Mouse (Mus musculus) heart, postnatal 0 days (tissue): ENCODE results near the gene Gm20696. TPM values are rescaled to one million over a fixed set of nuclear protein-coding genes. Genes with fewer than 3 reads are reported as not detected.

Experiments used
- ATAC-seq: fragments of 200-750 bp; cut with Nextera tagmentation; 2 replicates; pipeline ENCODE4 v1.8.0; 2017; ENCODE audit warnings: low read depth, moderate number of reproducible peaks, moderate library complexity; ENCODE audit not compliant: insufficient read depth
- DNase-seq: peaks from one replicate; pipeline ENCODE4 v3.0.0-alpha.2; 2016; ENCODE audit warnings: low spot score
- H3K27ac ChIP-seq: fragments of 300-500 bp; sonication (generic); 2 replicates; pipeline ENCODE4 v1.5.1; 2014; ENCODE audit warnings: low read depth, mild to moderate bottlenecking
- H3K27me3 ChIP-seq: fragments of 300-500 bp; sonication (generic); 2 replicates; pipeline ENCODE4 v1.6.1; 2014; ENCODE audit warnings: low read length, mixed read lengths; ENCODE audit not compliant: control insufficient read depth, insufficient read depth
- H3K36me3 ChIP-seq: fragments of 300-500 bp; sonication (generic); replicated peaks from 2 replicates; pipeline ENCODE4 v1.6.1; 2014; ENCODE audit warnings: low read length, mixed read lengths; ENCODE audit not compliant: control insufficient read depth, insufficient read depth
- H3K4me1 ChIP-seq: fragments of 300-500 bp; sonication (generic); 2 replicates; pipeline ENCODE4 v1.6.1; 2014; ENCODE audit warnings: antibody characterized with exemption; ENCODE audit not compliant: control insufficient read depth, insufficient read depth
- H3K4me2 ChIP-seq: fragments of 300-500 bp; sonication (generic); 2 replicates; pipeline ENCODE4 v1.6.1; 2014; ENCODE audit warnings: low read depth, mild to moderate bottlenecking, low read length, moderate library complexity
- H3K4me3 ChIP-seq: fragments of 300-500 bp; sonication (generic); 2 replicates; pipeline ENCODE4 v1.5.1; 2014; ENCODE audit warnings: low read depth, low read length
- H3K9ac ChIP-seq: fragments of 300-500 bp; sonication (generic); replicated peaks from 2 replicates; pipeline ENCODE4 v1.6.1; 2014; ENCODE audit warnings: low read depth, low read length, mixed read lengths
- H3K9me3 ChIP-seq: fragments of 300-500 bp; sonication (generic); replicated peaks from 2 replicates; pipeline ENCODE4 v1.6.1; 2016; ENCODE audit warnings: low read length; ENCODE audit not compliant: control insufficient read depth
- CTCF ChIP-seq: IDR thresholded peaks from 2 replicates; pipeline ENCODE4 v1.5.1; 2016; ENCODE audit warnings: antibody characterized with exemption, control low read depth, low read depth
- EP300 ChIP-seq: IDR thresholded peaks from 2 replicates; pipeline ENCODE4 v1.6.1; 2016; ENCODE audit warnings: antibody characterized with exemption, low read depth
- WGBS: fragments of 180-500 bp; shearing (Covaris S2); extraction: QIAGEN DNeasy Blood & Tissue Kit; methylation state at CpG from one replicate; pipeline ENCODE4 v1.1.7; 2014; 5-methylcytosine and 5-hydroxymethylcytosine counted together
- polyA plus RNA-seq: library from polyadenylated mRNA; unstranded; fragments of >200 nt; fragmentation: Nextera tagmentation; extraction: Ambion mirVana; gene quantifications from 2 replicates; pipeline ENCODE4 v1.2.1, GENCODE M21; 2015
- total RNA-seq: library from RNA; depleted of rRNA; stranded (reverse); fragments of >200 nt; gene quantifications from 2 replicates; pipeline ENCODE4 v1.2.3, GENCODE M21; 2014; ENCODE audit warnings: low replicate concordance

Gene Gm20696
- total and polyA plus RNA-seq, 2 experiments from 2014 or later: 0.95 to 2.0 TPM

- H3K9ac ChIP-seq: no peak overlapping the region
- no peaks in the 10 kb centered on the region for H3K4me1 ChIP-seq
- H3K4me3 ChIP-seq: no peak overlapping the region
- no peak overlapping the region for H3K27ac ChIP-seq
- DNase-seq: no peak
- 0 out of 2 replicates have a peak, but pooled peaks cover 6% of the 10 kb centered on the region for H3K36me3 ChIP-seq
- ATAC-seq: no peak
- TF ChIP-seq CTCF (no peak), EP300 (no peak)
- no peak overlapping the region for H3K4me2 ChIP-seq
- H3K9me3 ChIP-seq: no peaks in the 10 kb centered on the region
- H3K27me3 ChIP-seq: no peaks in the 10 kb centered on the region
- 78% methylated on average over 8 of the region's 8 CpGs for WGBS
These were observed 245.9 kb downstream of the Gm20696 start for GRCm38 (mm10) chr6:99420666-99421065.

GRCm38 (mm10) chr6:99412598-99412997, 254.0 kb downstream of the Gm20696 start:
- Histone ChIP-seq H3K4me1 (no peaks in the 10 kb centered on the region), H3K9ac (no peak overlapping the region), H3K36me3 (no peaks in the 10 kb centered on the region), H3K4me2 (no peak overlapping the region), H3K4me3 (no peak overlapping the region), H3K27me3 (no peaks in the 10 kb centered on the region), H3K27ac (no peak overlapping the region), H3K9me3 (no peaks in the 10 kb centered on the region)
- DNase-seq (no peak), ATAC-seq (no peak)
- WGBS: 92% methylated on average over 6 of the region's 6 CpGs
- TF ChIP-seq CTCF (no peak), EP300 (no peak)

- Histone ChIP-seq H3K9ac (no peak overlapping the region), H3K9me3 (no peaks in the 10 kb centered on the region), H3K36me3 (no peaks in the 10 kb centered on the region), H3K4me3 (no peak overlapping the region), H3K4me2 (no peak overlapping the region), H3K4me1 (0 out of 2 replicates have a peak, but pooled peaks cover 5% of the 10 kb centered on the region), H3K27me3 (no peaks in the 10 kb centered on the region), H3K27ac (no peak overlapping the region)
- 79% methylated on average over 5 of the region's 5 CpGs for WGBS
- TF ChIP-seq EP300 (no peak), CTCF (no peak)
- DNase-seq: no peak
- no peak for ATAC-seq
These were observed 257.0 kb downstream of the Gm20696 start for GRCm38 (mm10) chr6:99409602-99410001.

DNA sequence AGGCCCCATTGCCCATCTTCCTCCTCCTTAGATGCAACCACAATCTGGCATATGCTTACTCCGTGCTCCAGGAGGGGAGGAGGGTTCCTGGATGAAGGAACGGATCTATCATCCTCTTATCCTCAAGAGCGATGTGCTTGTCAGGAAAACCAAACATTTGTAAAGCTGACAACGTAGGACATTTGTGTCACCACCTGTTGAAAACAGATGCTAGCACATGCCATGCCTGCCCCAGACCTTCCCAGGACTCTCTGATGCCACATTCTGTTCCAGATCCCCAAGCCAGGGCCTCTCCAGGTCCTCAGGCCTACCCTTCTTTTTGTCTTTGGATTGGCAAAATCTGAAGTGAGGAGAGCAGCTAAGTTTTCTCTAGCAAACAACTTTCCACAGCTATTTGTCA, 257.7 kb downstream of the Gm20696 start:
- WGBS: 58% methylated on average over 4 of the region's 4 CpGs
- Histone ChIP-seq H3K4me2 (no peak overlapping the region), H3K9me3 (no peaks in the 10 kb centered on the region), H3K27ac (no peak overlapping the region), H3K36me3 (no peaks in the 10 kb centered on the region), H3K4me1 (0 out of 2 replicates have a peak, but pooled peaks cover 5% of the 10 kb centered on the region), H3K9ac (no peak overlapping the region), H3K27me3 (no peaks in the 10 kb centered on the region), H3K4me3 (no peak overlapping the region)
- no peak for TF ChIP-seq EP300
- TF ChIP-seq CTCF: no peak
- DNase-seq (no peak), ATAC-seq (no peak)

DNA sequence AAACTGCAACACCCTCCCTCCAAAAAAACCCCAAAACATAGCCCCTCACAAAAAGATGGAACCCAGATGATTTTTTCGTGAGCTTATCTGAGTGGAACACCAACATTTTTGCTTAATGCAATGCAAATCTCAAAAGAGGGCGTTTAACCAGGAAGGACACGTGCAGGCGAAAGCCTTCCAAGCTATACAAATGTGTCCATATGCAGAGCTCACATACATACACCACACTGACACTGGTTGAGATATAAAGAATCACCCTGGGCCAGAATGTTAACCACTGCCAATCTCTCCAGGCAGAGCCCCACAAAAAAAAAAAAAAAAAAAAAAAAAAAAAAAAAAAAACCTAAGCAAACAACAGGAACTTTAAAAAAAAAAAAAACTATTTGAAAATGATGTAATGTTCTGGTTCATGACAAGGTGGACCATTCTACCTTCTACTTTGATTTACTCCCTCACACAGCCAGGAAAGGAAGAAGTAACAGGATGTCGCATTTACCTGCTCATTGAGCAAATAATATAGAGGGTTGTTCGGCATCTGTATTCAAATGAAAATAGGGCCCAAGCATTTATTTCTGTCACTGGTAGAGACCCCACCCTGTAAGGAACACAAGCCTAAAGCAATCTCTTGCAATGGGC, 262.7 kb downstream of the Gm20696 start:
- H3K4me2 ChIP-seq: no peak overlapping the region
- H3K9ac ChIP-seq: no peak overlapping the region
- no peak overlapping the region for H3K4me3 ChIP-seq
- H3K27me3 ChIP-seq: no peaks in the 10 kb centered on the region
- no peak for TF ChIP-seq EP300
- no peak for TF ChIP-seq CTCF
- DNase-seq (no peak), ATAC-seq (no peak)
- no peaks in the 10 kb centered on the region for H3K9me3 ChIP-seq
- no peaks in the 10 kb centered on the region for H3K36me3 ChIP-seq
- H3K4me1 ChIP-seq: 0 out of 2 replicates have a peak, but pooled peaks cover 5% of the 10 kb centered on the region
- H3K27ac ChIP-seq: no peak overlapping the region
- 86% methylated on average over 6 of the region's 6 CpGs for WGBS

GRCm38 (mm10) chr6:99402941-99403340, 263.7 kb downstream of the Gm20696 start:
- 56% methylated on average over 9 of the region's 9 CpGs for WGBS
- Histone ChIP-seq H3K9ac (no peak overlapping the region), H3K27ac (no peak overlapping the region), H3K4me1 (0 out of 2 replicates have a peak, but pooled peaks cover 5% of the 10 kb centered on the region), H3K36me3 (no peaks in the 10 kb centered on the region), H3K4me2 (no peak overlapping the region), H3K9me3 (no peaks in the 10 kb centered on the region), H3K27me3 (no peaks in the 10 kb centered on the region), H3K4me3 (no peak overlapping the region)
- DNase-seq: no peak
- TF ChIP-seq CTCF (no peak), EP300 (no peak)
- no peak for ATAC-seq
